Mouse (Mus musculus) bone marrow, adult 2 months (tissue): Measurements from ENCODE around the gene Fchsd2.

Experiments
- CTCF ChIP-seq: fragments of 200-500 bp; IDR thresholded peaks from 2 replicates; pipeline ENCODE4 v1.5.1; 2011; ENCODE audit warnings: low read length, control low read depth; ENCODE audit not compliant: control insufficient read depth, insufficient read depth
- POLR2A ChIP-seq: fragments of 200-500 bp; IDR thresholded peaks from 2 replicates; pipeline ENCODE4 v1.6.1; 2011; ENCODE audit warnings: low read depth, mild to moderate bottlenecking, control low read depth, low read length, borderline replicate concordance; ENCODE audit not compliant: control insufficient read depth

DNA sequence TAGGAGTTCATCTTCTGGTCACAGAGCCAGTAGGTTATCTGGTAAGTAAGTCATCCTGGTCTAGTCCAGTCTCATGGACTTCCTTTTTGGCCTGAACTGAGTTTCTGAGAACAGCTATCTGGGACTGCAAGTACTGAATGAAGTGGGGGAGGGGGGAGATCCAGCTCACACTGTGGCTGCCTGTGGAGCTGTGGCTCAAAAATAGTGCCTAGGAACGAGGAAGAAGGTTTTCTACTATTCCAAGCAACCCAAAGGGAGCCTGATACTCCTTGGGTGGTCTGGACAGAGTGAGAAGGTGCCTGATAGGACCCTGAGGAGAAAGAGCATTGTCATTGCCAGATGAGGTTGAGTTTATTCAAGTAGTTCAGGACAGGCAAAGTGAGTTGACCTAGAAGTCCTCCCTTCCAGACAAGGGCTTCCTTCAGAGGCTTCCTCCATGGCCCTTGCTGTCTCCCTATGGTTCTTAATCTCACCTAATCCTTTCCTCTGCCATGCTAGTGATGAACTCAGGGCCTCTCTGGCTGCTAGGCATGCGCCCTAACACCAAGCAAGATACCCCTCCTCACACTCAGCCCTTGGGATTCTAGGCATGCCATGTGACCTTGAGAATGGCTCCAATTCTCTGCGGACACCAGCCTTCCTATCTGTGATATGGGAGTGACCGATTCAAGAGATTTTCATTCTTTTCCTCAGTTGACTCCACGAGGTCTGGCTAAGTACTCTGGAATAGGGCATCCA lies 14.6 kb downstream of the Fchsd2 start:
- no peak for TF ChIP-seq POLR2A
- no peak for TF ChIP-seq CTCF
